Mouse (Mus musculus) embryonic facial prominence, embryonic 12.5 days (tissue): ENCODE data around the gene 4933417A18Rik. TPM values are rescaled to one million over a fixed set of nuclear protein-coding genes. Genes with fewer than 3 reads are reported as not detected.
"Not testable (repeated sequence)": the region's sequence is repeated elsewhere in the genome, so short reads cannot be mapped to it uniquely, and the experiment has no call there.

Experiments used
- ATAC-seq: fragments of 200-750 bp; cut with Nextera tagmentation; 2 replicates; pipeline ENCODE4 v1.8.0; 2017; ENCODE audit not compliant: insufficient number of reproducible peaks, insufficient read depth, low FRiP score, low TSS enrichment
- H3K27ac ChIP-seq: fragments of 300-500 bp; sonication (generic); 2 replicates; pipeline ENCODE4 v1.5.1; 2016; ENCODE audit warnings: mild to moderate bottlenecking
- H3K27me3 ChIP-seq: fragments of 300-500 bp; sonication (generic); 2 replicates; pipeline ENCODE4 v1.6.1; 2016; ENCODE audit warnings: mild to moderate bottlenecking, moderate library complexity
- H3K36me3 ChIP-seq: fragments of 300-500 bp; sonication (generic); 2 replicates; pipeline ENCODE4 v1.6.1; 2016; ENCODE audit warnings: mild to moderate bottlenecking
- H3K4me1 ChIP-seq: fragments of 300-500 bp; sonication (generic); 2 replicates; pipeline ENCODE4 v1.6.1; 2016
- H3K4me2 ChIP-seq: fragments of 300-500 bp; sonication (generic); replicated peaks from 2 replicates; pipeline ENCODE4 v1.6.1; 2016; ENCODE audit warnings: mild to moderate bottlenecking, moderate library complexity
- H3K4me3 ChIP-seq: fragments of 300-500 bp; sonication (generic); 2 replicates; pipeline ENCODE4 v1.5.1; 2016; ENCODE audit warnings: mild to moderate bottlenecking
- H3K9ac ChIP-seq: fragments of 300-500 bp; sonication (generic); 2 replicates; pipeline ENCODE4 v1.6.1; 2016; ENCODE audit warnings: mild to moderate bottlenecking, moderate library complexity
- H3K9me3 ChIP-seq: fragments of 300-500 bp; sonication (generic); 2 replicates; pipeline ENCODE4 v1.6.1; 2016; ENCODE audit warnings: mild to moderate bottlenecking, moderate library complexity
- WGBS: fragments of 180-500 bp; shearing (Covaris S2); methylation state at CpG from one replicate; pipeline ENCODE4 v1.1.7; 2016; 5-methylcytosine and 5-hydroxymethylcytosine counted together
- polyA plus RNA-seq: library from polyadenylated mRNA; unstranded; fragments of >200 nt; fragmentation: Nextera tagmentation; extraction: Ambion mirVana; gene quantifications from 2 replicates; pipeline ENCODE4 v1.2.1, GENCODE M21; 2016

The 4933417A18Rik gene
- polyA plus RNA-seq, 1 experiment from 2014 or later, result not detected

DNA sequence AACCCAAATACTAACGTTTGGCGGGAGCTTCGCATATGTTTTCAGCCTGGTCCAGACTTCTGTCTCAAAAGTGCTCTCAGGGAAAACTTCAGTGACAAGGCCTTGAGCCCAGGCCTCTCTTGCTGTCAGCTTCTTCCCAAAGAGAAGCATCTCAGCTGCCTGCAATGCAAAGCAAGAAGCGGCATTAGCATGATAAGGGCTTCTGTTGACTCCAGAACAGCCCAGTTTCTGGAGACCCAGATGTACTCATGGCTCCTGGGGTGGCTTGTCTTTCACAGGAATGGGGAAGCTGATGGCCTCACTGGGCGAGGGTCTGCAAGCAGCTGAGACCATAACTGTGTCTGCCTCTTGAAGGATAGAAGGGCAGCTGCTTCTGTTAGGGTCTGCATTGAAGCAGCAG, 54.4 kb downstream of the 4933417A18Rik start:
- not testable (repeated sequence) for H3K4me2 ChIP-seq, H3K9ac ChIP-seq, H3K4me3 ChIP-seq, H3K27ac ChIP-seq, H3K9me3 ChIP-seq, H3K27me3 ChIP-seq, H3K4me1 ChIP-seq, ATAC-seq
- peaks cover 54% of the 10 kb centered on the region for H3K36me3 ChIP-seq
- 73% methylated on average over 5 of the region's 5 CpGs for WGBS

GRCm38 (mm10) chr13:34983479-34983878, 59.3 kb downstream of the 4933417A18Rik start:
- H3K36me3 ChIP-seq, result peaks cover 80% of the 10 kb centered on the region
- not testable (repeated sequence) for H3K9ac ChIP-seq, H3K27ac ChIP-seq, ATAC-seq, H3K4me1 ChIP-seq, H3K4me3 ChIP-seq, H3K27me3 ChIP-seq, H3K9me3 ChIP-seq, H3K4me2 ChIP-seq
- WGBS, result 93% methylated on average over 1 of the region's 1 CpGs

- Histone ChIP-seq H3K27me3 (no peaks in the 10 kb centered on the region), H3K27ac (no peak overlapping the region), H3K9me3 (no peaks in the 10 kb centered on the region), H3K4me2 (no peak overlapping the region), H3K9ac (no peak overlapping the region), H3K4me1 (peaks cover 12% of the 10 kb centered on the region; the same call in 1 of the 2 replicates), H3K36me3 (peaks cover 36% of the 10 kb centered on the region), H3K4me3 (no peak overlapping the region)
- WGBS, result 69% methylated on average over 4 of the region's 4 CpGs
- no peak for ATAC-seq
Measured at GRCm38 (mm10) chr13:34991581-34992273, 67.5 kb downstream of the 4933417A18Rik start.

DNA sequence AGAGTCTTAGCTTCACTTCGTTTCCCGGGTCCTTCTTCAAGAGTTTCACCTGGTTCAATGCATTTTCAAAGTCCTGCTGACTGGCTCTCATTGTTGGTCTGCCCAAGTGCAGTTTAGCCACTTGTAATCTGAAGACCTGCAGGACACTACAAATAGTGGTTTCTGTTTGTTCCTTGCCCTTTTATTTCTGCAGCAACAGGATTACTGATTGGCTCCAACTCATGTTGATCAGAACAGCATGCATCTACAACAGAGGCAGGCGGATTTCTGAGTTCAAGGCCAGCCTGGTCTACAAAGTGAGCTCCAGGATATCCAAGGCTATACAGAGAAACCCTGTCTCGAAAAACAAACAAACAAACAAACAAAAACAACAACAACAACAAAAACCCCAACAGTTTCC, 68.9 kb downstream of the 4933417A18Rik start:
- no peak for ATAC-seq
- H3K27ac ChIP-seq, result no peak overlapping the region; the same call in 1 of the 2 replicates
- H3K36me3 ChIP-seq, result peaks cover 23% of the 10 kb centered on the region
- H3K4me3 ChIP-seq, result peak overlapping the region; percentile 60
- H3K4me1 ChIP-seq, result peaks cover 12% of the 10 kb centered on the region; the same call in 1 of the 2 replicates
- 75% methylated on average over 4 of the region's 4 CpGs for WGBS
- no peaks in the 10 kb centered on the region for H3K27me3 ChIP-seq
- no peaks in the 10 kb centered on the region for H3K9me3 ChIP-seq
- H3K4me2 ChIP-seq, result peak overlapping the region; percentile 59
- peak overlapping the region; percentile 78; the same call in 1 of the 2 replicates for H3K9ac ChIP-seq

- peaks cover 18% of the 10 kb centered on the region for H3K36me3 ChIP-seq
- peak overlapping the region; percentile 78 for H3K9ac ChIP-seq
- ATAC-seq, result peak; percentile 38
- 0 out of 2 replicates have a peak, but pooled peaks cover 4% of the 10 kb centered on the region for H3K9me3 ChIP-seq
- H3K4me3 ChIP-seq, result peak overlapping the region; percentile 60
- H3K4me2 ChIP-seq, result peak overlapping the region; percentile 59
- H3K4me1 ChIP-seq, result peaks cover 12% of the 10 kb centered on the region; the same call in 1 of the 2 replicates
- 1% methylated on average over 22 of the region's 22 CpGs for WGBS
- H3K27ac ChIP-seq, result peak overlapping the region; percentile 77
- no peaks in the 10 kb centered on the region for H3K27me3 ChIP-seq
Measured at GRCm38 (mm10) chr13:34993595-34993982, 69.4 kb downstream of the 4933417A18Rik start.

- H3K9ac ChIP-seq, result peak overlapping the region; percentile 78
- peak overlapping the region; percentile 60 for H3K4me3 ChIP-seq
- H3K36me3 ChIP-seq, result peaks cover 11% of the 10 kb centered on the region
- peak overlapping the region; percentile 59 for H3K4me2 ChIP-seq
- H3K4me1 ChIP-seq, result peaks cover 12% of the 10 kb centered on the region; the same call in 1 of the 2 replicates
- WGBS, result under 1% methylated on average over 33 of the region's 33 CpGs
- peak overlapping the region; percentile 77 for H3K27ac ChIP-seq
- H3K27me3 ChIP-seq, result no peaks in the 10 kb centered on the region
- ATAC-seq, result peak; percentile 96
- H3K9me3 ChIP-seq, result 0 out of 2 replicates have a peak, but pooled peaks cover 4% of the 10 kb centered on the region
Measured at GRCm38 (mm10) chr13:34993983-34994811, 70.0 kb downstream of the 4933417A18Rik start.

DNA sequence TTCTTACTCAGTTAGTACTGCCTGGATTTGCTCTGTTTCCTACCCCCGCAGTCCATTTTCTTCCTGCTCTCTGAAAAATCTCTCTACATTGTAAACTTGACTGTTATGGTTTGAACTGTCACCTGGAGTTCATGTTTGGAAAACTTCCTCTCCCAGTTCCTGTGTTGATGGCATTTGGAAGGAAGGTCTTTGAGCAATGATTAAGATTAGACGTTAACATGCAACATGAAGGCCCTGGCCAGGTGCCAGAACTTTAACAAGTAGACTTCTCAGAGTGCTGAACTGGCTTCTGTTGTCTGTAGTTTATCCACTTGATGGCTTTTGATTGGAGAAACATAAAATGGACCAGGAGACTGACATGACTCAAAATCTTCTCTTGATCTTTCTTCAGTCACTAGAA, 71.7 kb downstream of the 4933417A18Rik start:
- H3K36me3 ChIP-seq, result no peaks in the 10 kb centered on the region
- no peak overlapping the region for H3K4me3 ChIP-seq
- peaks cover 12% of the 10 kb centered on the region; the same call in 1 of the 2 replicates for H3K4me1 ChIP-seq
- no peak for ATAC-seq
- H3K27me3 ChIP-seq, result no peaks in the 10 kb centered on the region
- H3K9ac ChIP-seq, result no peak overlapping the region
- WGBS, result 77% methylated on average over 2 of the region's 2 CpGs
- H3K27ac ChIP-seq, result no peak overlapping the region
- H3K9me3 ChIP-seq, result 0 out of 2 replicates have a peak, but pooled peaks cover 4% of the 10 kb centered on the region
- H3K4me2 ChIP-seq, result no peak overlapping the region

Other genes starting within 250 kb of the 4933417A18Rik start
- not detected in 2 replicates for gene Fam50b, start 189.6 kb upstream of the 4933417A18Rik start, polyA plus RNA-seq
- gene Prpf4b, start 49.1 kb upstream of the 4933417A18Rik start, polyA plus RNA-seq, result 88.5 and 97.7 TPM in 2 replicates
- 1.2 and 1.5 TPM in 2 replicates for gene Fam217a, start 99 bp upstream of the 4933417A18Rik start, polyA plus RNA-seq
- 1.1 and 1.8 TPM in 2 replicates for gene Eci3, start 39.4 kb downstream of the 4933417A18Rik start, polyA plus RNA-seq
- 144 and 146 TPM in 2 replicates for gene Eci2, start 102.7 kb downstream of the 4933417A18Rik start, polyA plus RNA-seq